Mouse (Mus musculus) cerebellum, adult 2 months (tissue): ENCODE measurements around the gene Gcfc2. TPM values are rescaled to one million over a fixed set of nuclear protein-coding genes. Genes with fewer than 3 reads are reported as not detected.

ENCODE experiments used
- DNase-seq, 2 experiments: peaks; one replicate each; pipeline ENCODE4 v3.0.0; 2021
- H3K27ac ChIP-seq: fragments of 200-500 bp; 2 replicates; pipeline ENCODE4 v1.5.1; 2012; ENCODE audit warnings: low read length, control low read depth, inconsistent platforms; ENCODE audit not compliant: insufficient read depth
- H3K27me3 ChIP-seq: fragments of 200-500 bp; 2 replicates; pipeline ENCODE4 v1.6.1; 2012; ENCODE audit warnings: inconsistent platforms, mild to moderate bottlenecking, low read length, moderate library complexity; ENCODE audit not compliant: control insufficient read depth, insufficient read depth
- H3K4me1 ChIP-seq: fragments of 200-500 bp; 2 replicates; pipeline ENCODE4 v1.6.1; 2011; ENCODE audit warnings: low read length; ENCODE audit not compliant: control insufficient read depth, insufficient read depth
- H3K4me3 ChIP-seq: fragments of 200-500 bp; replicated peaks from 2 replicates; pipeline ENCODE3; 2011; ENCODE audit warnings: mild to moderate bottlenecking, low read depth, low read length, control low read depth; ENCODE audit not compliant: insufficient read depth
- CTCF ChIP-seq: fragments of 200-500 bp; IDR thresholded peaks from 2 replicates; pipeline ENCODE4 v1.5.1; 2011; ENCODE audit warnings: low read depth, mild to moderate bottlenecking, control low read depth, low read length, moderate library complexity, borderline replicate concordance; ENCODE audit not compliant: insufficient read depth
- POLR2A ChIP-seq: fragments of 200-500 bp; IDR thresholded peaks from 2 replicates; pipeline ENCODE4 v1.6.1; 2011; ENCODE audit warnings: low read length, control low read depth, borderline replicate concordance; ENCODE audit not compliant: insufficient read depth
- WGBS: fragments of 180-500 bp; shearing (Covaris S2); methylation state at CpG from one replicate; pipeline ENCODE4 v1.1.7; 2018; 5-methylcytosine and 5-hydroxymethylcytosine counted together
- polyA plus RNA-seq: library from polyadenylated mRNA; depleted of rRNA; stranded (reverse); fragments of >200 nt; gene quantifications from 2 replicates; pipeline ENCODE4 v1.2.3, GENCODE M21; 2012; rRNA removed

The Gcfc2 gene
- polyA plus RNA-seq, 1 experiment, result 9.5 TPM

DNA sequence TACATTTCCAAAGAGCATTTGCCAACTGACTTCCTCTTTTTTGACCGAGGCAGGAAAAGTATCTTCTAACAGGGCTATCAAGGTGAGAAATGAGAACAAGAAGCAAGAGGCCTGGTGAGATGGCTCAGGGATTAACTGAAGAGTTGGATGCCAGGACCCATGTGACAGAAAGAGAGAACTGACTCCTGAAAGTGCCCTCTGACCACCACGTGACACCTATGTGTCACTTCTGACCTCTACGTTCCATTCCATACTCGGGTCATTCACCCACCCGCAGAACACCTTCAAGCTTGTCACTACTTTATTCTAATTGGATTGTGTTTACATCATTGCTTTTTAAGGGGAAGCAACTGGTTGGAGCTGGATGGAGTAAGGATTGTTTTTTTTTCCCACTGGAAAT lies 63.1 kb downstream of the Gcfc2 start:
- TF ChIP-seq POLR2A (no peak), CTCF (no peak)
- H3K4me1 ChIP-seq, result peaks cover 5% of the 10 kb centered on the region
- no peak overlapping the region for H3K4me3 ChIP-seq
- no peak for DNase-seq
- H3K27me3 ChIP-seq, result no peaks in the 10 kb centered on the region
- H3K27ac ChIP-seq, result no peak overlapping the region; the same call in 1 of the 2 replicates
- WGBS, result 54% methylated on average over 5 of the region's 5 CpGs

DNA sequence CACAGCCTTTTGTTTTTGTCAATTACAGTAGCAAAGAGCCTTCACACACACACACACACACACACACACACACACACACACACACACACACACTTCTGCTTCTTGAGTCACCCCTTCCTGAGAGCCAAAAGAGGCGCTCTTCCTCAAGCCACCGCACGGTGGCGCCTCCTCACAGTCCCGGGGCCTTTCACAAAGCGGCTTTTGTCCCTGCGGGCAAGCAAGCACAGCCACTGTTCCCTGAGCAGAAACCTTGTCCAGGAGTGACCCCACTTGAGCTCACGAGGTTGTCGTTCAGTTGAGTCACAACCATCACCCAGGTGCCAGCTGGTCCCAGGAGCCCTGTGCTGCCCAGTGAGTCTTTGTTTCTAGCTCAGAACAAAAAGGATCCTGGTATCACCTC lies 63.5 kb downstream of the Gcfc2 start:
- Histone ChIP-seq H3K4me1 (peaks cover 5% of the 10 kb centered on the region), H3K27ac (no peak overlapping the region), H3K4me3 (no peak overlapping the region), H3K27me3 (no peaks in the 10 kb centered on the region)
- DNase-seq, result peak; percentile 57 to 70
- 5% methylated on average over 9 of the region's 9 CpGs for WGBS
- TF ChIP-seq CTCF, result peak; percentile 76
- TF ChIP-seq POLR2A, result no peak

DNA sequence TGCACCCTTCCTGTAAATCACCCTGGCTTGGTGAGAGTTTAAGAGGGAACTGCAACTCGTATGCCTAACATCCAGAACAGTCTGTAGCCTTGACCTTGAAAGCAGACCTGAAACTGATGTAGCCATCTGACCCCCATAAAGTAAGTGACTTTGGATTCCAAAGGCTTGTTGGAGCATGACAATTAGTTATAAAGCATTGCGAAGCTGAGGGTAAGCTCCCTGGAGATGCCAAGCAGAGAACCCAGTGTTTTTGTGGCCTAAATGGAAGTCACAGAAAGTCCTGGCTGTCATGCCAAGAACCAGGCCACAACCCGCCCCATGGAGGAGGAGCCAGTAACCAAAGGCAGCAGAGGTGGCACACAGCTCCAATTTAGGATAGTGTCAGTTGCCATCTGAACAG lies 64.1 kb downstream of the Gcfc2 start:
- Histone ChIP-seq H3K4me1 (peaks cover 5% of the 10 kb centered on the region), H3K4me3 (no peak overlapping the region), H3K27ac (no peak overlapping the region), H3K27me3 (no peaks in the 10 kb centered on the region)
- no peak for TF ChIP-seq POLR2A
- no peak for TF ChIP-seq CTCF
- WGBS, result 63% methylated on average over 3 of the region's 3 CpGs
- peak in 1 of 2 experiments; percentile 55 for DNase-seq

GRCm38 (mm10) chr6:81988341-81988740 lies 64.9 kb downstream of the Gcfc2 start:
- H3K27ac ChIP-seq, result no peak overlapping the region
- TF ChIP-seq POLR2A (no peak), CTCF (no peak)
- H3K27me3 ChIP-seq, result no peaks in the 10 kb centered on the region
- peaks cover 5% of the 10 kb centered on the region for H3K4me1 ChIP-seq
- DNase-seq, result no peak
- H3K4me3 ChIP-seq, result no peak overlapping the region
- WGBS, result 91% methylated on average over 5 of the region's 5 CpGs

DNA sequence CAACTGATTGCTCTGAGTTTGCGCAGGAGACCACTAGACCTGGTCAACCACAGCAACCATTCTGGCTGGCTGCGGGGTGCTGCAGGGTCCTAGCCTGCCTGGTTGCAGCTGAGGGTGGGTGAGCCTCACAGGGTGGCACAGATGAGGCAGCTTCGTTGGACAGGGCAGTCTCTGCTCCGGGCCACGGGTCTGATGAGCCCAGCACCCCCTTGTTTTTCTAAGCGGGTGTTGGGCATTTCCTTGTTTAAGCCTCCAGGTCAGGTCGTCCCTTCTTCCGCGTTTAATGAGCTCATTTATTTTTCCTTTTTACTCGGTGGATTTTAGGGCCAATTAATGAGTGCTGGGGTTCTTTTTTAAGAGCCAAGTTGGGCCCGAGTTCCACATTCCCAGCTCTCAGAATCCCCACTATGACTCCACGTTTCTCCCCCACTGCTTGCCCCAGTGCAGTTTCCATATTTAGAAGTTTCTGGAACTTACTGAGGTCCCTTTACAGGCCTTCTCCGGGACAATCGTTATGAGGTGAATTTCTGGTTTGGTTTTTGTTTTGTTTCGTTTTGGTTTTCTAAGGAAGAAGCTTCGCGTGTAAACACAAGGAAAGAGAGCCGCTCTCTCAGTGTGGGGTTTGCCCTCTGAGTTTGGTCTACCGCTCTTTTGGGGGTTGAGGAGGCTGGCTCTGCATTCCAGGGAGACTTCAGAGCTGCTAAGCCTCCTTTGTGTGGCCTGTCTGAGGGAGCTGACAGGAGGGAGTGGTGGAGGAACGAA lies 66.8 kb downstream of the Gcfc2 start:
- WGBS, result 65% methylated on average over 20 of the region's 20 CpGs
- DNase-seq, result peak in 1 of 2 experiments; percentile 14
- H3K27ac ChIP-seq, result no peak overlapping the region

More for the DNA sequence above, 66.8 kb downstream of the Gcfc2 start:
- no peak for TF ChIP-seq CTCF
- TF ChIP-seq POLR2A, result no peak
- no peak overlapping the region for H3K4me3 ChIP-seq
- H3K4me1 ChIP-seq, result peaks cover 5% of the 10 kb centered on the region
- no peaks in the 10 kb centered on the region for H3K27me3 ChIP-seq

Other genes with a start within 250 kb of the Gcfc2 start
- gene Mrpl19, start 42.3 kb downstream of the Gcfc2 start, polyA plus RNA-seq, result 14.8 and 16.1 TPM in 2 replicates
- gene Eva1a, start 117.4 kb downstream of the Gcfc2 start, polyA plus RNA-seq, result 14.9 and 15.2 TPM in 2 replicates